Mouse (Mus musculus) CH12.LX (cell line): ENCODE results near the gene Anks1. TPM values are rescaled to one million over a fixed set of nuclear protein-coding genes. Genes with fewer than 3 reads are reported as not detected.

Source experiments
- DNase-seq: peaks from one replicate; pipeline ENCODE4 v3.0.0-alpha.2; 2013; ENCODE audit errors: extremely low read depth
- H3K27ac ChIP-seq: 2 replicates; pipeline ENCODE4 v1.5.1; 2012; ENCODE audit warnings: low read depth, mild to moderate bottlenecking, control low read depth, moderate library complexity; ENCODE audit not compliant: insufficient read depth
- H3K27me3 ChIP-seq: replicated peaks from 2 replicates; pipeline ENCODE3; 2012; ENCODE audit warnings: inconsistent platforms
- H3K36me3 ChIP-seq, 2 experiments: replicated peaks in 1 of 2; 2 replicates each; pipeline versions ENCODE3 to v1.6.1; 2012; ENCODE audit warnings: inconsistent platforms in 1 of 2, low read length in 1 of 2, mild to moderate bottlenecking in 1 of 2, mixed read lengths in 1 of 2, moderate library complexity in 1 of 2; ENCODE audit not compliant: control insufficient read depth in 1 of 2, insufficient read depth in 1 of 2
- H3K4me1 ChIP-seq, 2 experiments: 2 replicates each; pipeline ENCODE4 v1.6.1; 2012; ENCODE audit warnings: inconsistent platforms in 1 of 2, moderate library complexity in 1 of 2; ENCODE audit not compliant: insufficient read depth in 2 of 2, control insufficient read depth in 1 of 2
- H3K4me2 ChIP-seq: 2 replicates; pipeline ENCODE4 v1.6.1; 2012; ENCODE audit warnings: low read depth, mild to moderate bottlenecking, control low read depth; ENCODE audit not compliant: poor library complexity, insufficient read depth, severe bottlenecking
- H3K4me3 ChIP-seq, 3 experiments: fragments of 150-350 bp in 1 of 3; sonication (generic) in 1 of 3; replicated peaks in 1 of 3; 2 replicates each; pipeline versions ENCODE3 to v1.5.1; 2011 to 2012; ENCODE audit warnings: low read depth in 2 of 3, low read length in 2 of 3, mild to moderate bottlenecking in 2 of 3, moderate library complexity in 2 of 3, control low read depth in 1 of 3, improper control_type of control experiment in 1 of 3, inconsistent platforms in 1 of 3, mixed read lengths in 1 of 3; ENCODE audit not compliant: poor library complexity in 1 of 3
- H3K79me2 ChIP-seq: replicated peaks from 2 replicates; pipeline ENCODE4 v1.6.1; 2012; ENCODE audit warnings: mild to moderate bottlenecking, moderate library complexity; ENCODE audit not compliant: control insufficient read depth, poor library complexity, insufficient read depth, severe bottlenecking; ENCODE audit errors: extremely low read depth
- H3K9ac ChIP-seq: 2 replicates; pipeline ENCODE4 v1.6.1; 2012; ENCODE audit warnings: low read depth, mild to moderate bottlenecking, control low read depth, moderate library complexity; ENCODE audit not compliant: insufficient read depth
- H3K9me3 ChIP-seq: replicated peaks from 2 replicates; pipeline ENCODE3; 2012; ENCODE audit warnings: low read length, inconsistent platforms, mixed read lengths
- CTCF ChIP-seq, 2 experiments: IDR thresholded peaks in 1 of 2; conservative IDR thresholded peaks in 1 of 2; 2 replicates each; pipeline ENCODE4 v1.5.1; 2011 to 2012; ENCODE audit warnings: low read depth in 2 of 2, low read length in 2 of 2, improper control_type of control experiment in 1 of 2, inconsistent platforms in 1 of 2, mild to moderate bottlenecking in 1 of 2, moderate library complexity in 1 of 2
- E2F4 ChIP-seq: IDR thresholded peaks from 2 replicates; pipeline ENCODE4 v1.6.1; 2011; ENCODE audit warnings: low read depth, low read length, improper control_type of control experiment; ENCODE audit not compliant: insufficient replicate concordance
- GABPA ChIP-seq: IDR thresholded peaks from 2 replicates; pipeline ENCODE4 v1.6.1; 2012; ENCODE audit warnings: low read depth, low read length, improper control_type of control experiment, inconsistent platforms; ENCODE audit not compliant: insufficient replicate concordance
- HCFC1 ChIP-seq: IDR thresholded peaks from 2 replicates; pipeline ENCODE4 v1.6.1; 2012; ENCODE audit warnings: low read depth, mild to moderate bottlenecking, inconsistent platforms, low read length, improper control_type of control experiment
- JUN ChIP-seq: IDR thresholded peaks from 2 replicates; pipeline ENCODE4 v1.6.1; 2011; ENCODE audit warnings: low read depth, mild to moderate bottlenecking, low read length, improper control_type of control experiment, moderate library complexity; ENCODE audit not compliant: insufficient read depth
- JUND ChIP-seq: conservative IDR thresholded peaks from 2 replicates; pipeline ENCODE4 v1.6.1; 2011; ENCODE audit warnings: low read depth, low read length, improper control_type of control experiment
- KAT2A ChIP-seq: IDR thresholded peaks from 2 replicates; pipeline ENCODE4 v1.6.1; 2012; ENCODE audit warnings: low read length, improper control_type of control experiment, inconsistent platforms; ENCODE audit not compliant: insufficient replicate concordance
- MAFK ChIP-seq: IDR thresholded peaks from 2 replicates; pipeline ENCODE4 v1.6.1; 2011; ENCODE audit warnings: low read length, improper control_type of control experiment; ENCODE audit not compliant: insufficient replicate concordance
- MAZ ChIP-seq: IDR thresholded peaks from 2 replicates; pipeline ENCODE4 v1.6.1; 2012; ENCODE audit warnings: low read depth, mild to moderate bottlenecking, inconsistent platforms, low read length, improper control_type of control experiment, moderate library complexity
- MEF2A ChIP-seq: IDR thresholded peaks from 2 replicates; pipeline ENCODE4 v1.6.1; 2014; ENCODE audit warnings: low read depth, mild to moderate bottlenecking, inconsistent platforms, low read length, improper control_type of control experiment, borderline replicate concordance
- MXI1 ChIP-seq: IDR thresholded peaks from 2 replicates; pipeline ENCODE4 v1.6.1; 2011; ENCODE audit warnings: mild to moderate bottlenecking, low read depth, low read length, improper control_type of control experiment
- PAX5 ChIP-seq: IDR thresholded peaks from 2 replicates; pipeline ENCODE4 v1.6.1; 2012; ENCODE audit warnings: low read length, inconsistent platforms, mixed read lengths
- POLR2AphosphoS2 ChIP-seq: IDR thresholded peaks from 2 replicates; pipeline ENCODE4 v1.6.1; 2011; ENCODE audit warnings: low read depth, low read length, improper control_type of control experiment
- RAD21 ChIP-seq: IDR thresholded peaks from 2 replicates; pipeline ENCODE4 v1.6.1; 2011; ENCODE audit warnings: low read depth, mild to moderate bottlenecking, low read length, improper control_type of control experiment, moderate library complexity
- SIN3A ChIP-seq: IDR thresholded peaks from 2 replicates; pipeline ENCODE4 v1.6.1; 2012; ENCODE audit warnings: low read length, improper control_type of control experiment, inconsistent platforms
- SMC3 ChIP-seq: IDR thresholded peaks from 2 replicates; pipeline ENCODE4 v1.6.1; 2011; ENCODE audit warnings: low read depth, low read length, improper control_type of control experiment
- TBP ChIP-seq: conservative IDR thresholded peaks from 2 replicates; pipeline ENCODE4 v1.6.1; 2011; ENCODE audit warnings: low read depth, low read length, improper control_type of control experiment
- UBTF ChIP-seq: IDR thresholded peaks from 2 replicates; pipeline ENCODE4 v1.6.1; 2012; ENCODE audit warnings: low read depth, mild to moderate bottlenecking, inconsistent platforms, low read length, improper control_type of control experiment, moderate library complexity
- USF1 ChIP-seq: IDR thresholded peaks from 2 replicates; pipeline ENCODE4 v1.6.1; 2014; ENCODE audit warnings: low read depth, mild to moderate bottlenecking, inconsistent platforms, low read length, improper control_type of control experiment
- ZNF384 ChIP-seq: IDR thresholded peaks from 2 replicates; pipeline ENCODE4 v1.6.1; 2012; ENCODE audit warnings: low read depth, low read length, improper control_type of control experiment, inconsistent platforms
- dilution Hi-C: fragments of 300-500 bp; cut with MboI; formaldehyde crosslinking; loops from 2 replicates; pipeline ENCODE4 v1.14.3; 2020; ENCODE audit warnings: low sequenced_read_pairs; ENCODE audit not compliant: extremely low pct_unique_long_range_greater_than_20kb, extremely low pct_ligation_motif_present
- in situ Hi-C: fragments of 300-500 bp; cut with MboI; formaldehyde crosslinking; loops from 3 replicates; pipeline ENCODE4 v1.14.3; 2019; ENCODE audit warnings: low sequenced_read_pairs, low pct_ligation_motif_present, low pct_unique_long_range_greater_than_20kb, mixed read lengths
- polyA plus RNA-seq: library from polyadenylated mRNA; unstranded; fragments of >175 nt; gene quantifications from 2 replicates; pipeline ENCODE4 v1.2.1, GENCODE M21; 2012; ENCODE audit warnings: low read depth; ENCODE audit not compliant: insufficient read length
- total RNA-seq, 2 experiments: library from RNA; depleted of rRNA; stranded (reverse); fragments of 300-350 nt in 1 of 2; fragments of >200 nt in 1 of 2; gene quantifications; 2 replicates each; pipeline ENCODE4 v1.2.3; 2012 to 2014

Gene Anks1
- total and polyA plus RNA-seq, 3 experiments: 5.8 to 9.3 (median 9.0) TPM

- Histone ChIP-seq H3K9me3 (no peaks in the 10 kb centered on the region), H3K4me1 (no peaks in the 10 kb centered on the region), H3K27me3 (no peaks in the 10 kb centered on the region), H3K79me2 (no peaks in the 10 kb centered on the region), H3K27ac (no peak overlapping the region), H3K36me3 (peaks cover 0 to 24% of the 10 kb centered on the region in 2 experiments), H3K4me2 (no peak overlapping the region), H3K9ac (no peak overlapping the region)
- in situ Hi-C loops: no loop called here
- no peak for DNase-seq
- dilution Hi-C loops: no loop called here
- TF ChIP-seq JUND: no peak
- no peak for TF ChIP-seq KAT2A
- no peak for TF ChIP-seq CTCF (conservative IDR thresholded peaks at IDR 0.05 in 1 of 2, IDR thresholded peaks at IDR 0.05 in 1 of 2; ENCODE audit: low read depth in 2 of 2, low read length in 2 of 2)
- TF ChIP-seq MAZ: no peak
- TF ChIP-seq ZNF384: no peak
- no peak for TF ChIP-seq E2F4
- no peak for TF ChIP-seq POLR2AphosphoS2
- no peak for TF ChIP-seq USF1
- no peak for TF ChIP-seq UBTF
- TF ChIP-seq RAD21: no peak
- no peak for TF ChIP-seq PAX5
- TF ChIP-seq JUN: no peak
- TF ChIP-seq MAFK: no peak
- no peak for TF ChIP-seq TBP
- no peak for TF ChIP-seq HCFC1
- no peak for TF ChIP-seq GABPA
- TF ChIP-seq, all 38 proteins: peak for 0
- H3K4me3 ChIP-seq: no peak overlapping the region
These were observed 112.8 kb downstream of the Anks1 start for GRCm38 (mm10) chr17:28021911-28022310.

- H3K9me3 ChIP-seq: no peaks in the 10 kb centered on the region
- no peaks in the 10 kb centered on the region for H3K4me1 ChIP-seq
- dilution Hi-C loops (no loop called here), in situ Hi-C loops (no loop called here)
- H3K79me2 ChIP-seq: no peaks in the 10 kb centered on the region
- H3K36me3 ChIP-seq: peaks cover 0 to 30% of the 10 kb centered on the region in 2 experiments
- no peak overlapping the region for H3K4me2 ChIP-seq
- DNase-seq: no peak
- no peak overlapping the region for H3K9ac ChIP-seq
- H3K4me3 ChIP-seq: no peak overlapping the region
- H3K27me3 ChIP-seq: no peaks in the 10 kb centered on the region
- TF ChIP-seq MEF2A (no peak), SMC3 (no peak), MXI1 (no peak), MAZ (no peak), SIN3A (no peak), KAT2A (no peak)
- no peak overlapping the region for H3K27ac ChIP-seq
These were observed 113.9 kb downstream of the Anks1 start for GRCm38 (mm10) chr17:28022854-28023655.
